Mouse (Mus musculus) kidney, embryonic 15.5 days (tissue): ENCODE measurements around the gene Obsl1. TPM values are rescaled to one million over a fixed set of nuclear protein-coding genes. Genes with fewer than 3 reads are reported as not detected.
A peak's percentile ranks its signal among the peaks of the same experiment; 100 is the strongest.

Experiments
- ATAC-seq: fragments of 200-750 bp; cut with Nextera tagmentation; replicated peaks from 2 replicates; pipeline ENCODE4 v1.8.0; 2017; ENCODE audit warnings: moderate TSS enrichment; ENCODE audit not compliant: low FRiP score
- H3K27ac ChIP-seq: fragments of 300-500 bp; sonication (generic); 2 replicates; pipeline ENCODE4 v1.5.1; 2015; ENCODE audit warnings: mild to moderate bottlenecking, inconsistent platforms
- H3K27me3 ChIP-seq: fragments of 300-500 bp; sonication (generic); 2 replicates; pipeline ENCODE4 v1.6.1; 2015; ENCODE audit warnings: inconsistent platforms
- H3K36me3 ChIP-seq: fragments of 300-500 bp; sonication (generic); 2 replicates; pipeline ENCODE4 v1.6.1; 2015; ENCODE audit warnings: inconsistent platforms
- H3K4me1 ChIP-seq: fragments of 300-500 bp; sonication (generic); 2 replicates; pipeline ENCODE4 v1.6.1; 2015; ENCODE audit warnings: inconsistent platforms
- H3K4me2 ChIP-seq: fragments of 300-500 bp; sonication (generic); 2 replicates; pipeline ENCODE4 v1.6.1; 2015; ENCODE audit warnings: moderate library complexity, mild to moderate bottlenecking, inconsistent platforms
- H3K4me3 ChIP-seq: fragments of 300-500 bp; sonication (generic); replicated peaks from 2 replicates; pipeline ENCODE4 v1.5.1; 2015; ENCODE audit warnings: mild to moderate bottlenecking, inconsistent platforms
- H3K9ac ChIP-seq: fragments of 300-500 bp; sonication (generic); 2 replicates; pipeline ENCODE4 v1.6.1; 2015; ENCODE audit warnings: mild to moderate bottlenecking, inconsistent platforms
- H3K9me3 ChIP-seq: fragments of 300-500 bp; sonication (generic); replicated peaks from 2 replicates; pipeline ENCODE4 v1.6.1; 2016; ENCODE audit warnings: inconsistent platforms
- WGBS: fragments of 180-500 bp; shearing (Covaris S2); methylation state at CpG from one replicate; pipeline ENCODE4 v1.1.7; 2015; ENCODE audit warnings: mixed read lengths; 5-methylcytosine and 5-hydroxymethylcytosine counted together
- polyA plus RNA-seq: library from polyadenylated mRNA; unstranded; fragments of >200 nt; fragmentation: Nextera tagmentation; extraction: Ambion mirVana; gene quantifications from 2 replicates; pipeline ENCODE4 v1.2.1, GENCODE M21; 2015

The Obsl1 gene
- polyA plus RNA-seq, 1 experiment from 2014 or later: 80.1 TPM

DNA sequence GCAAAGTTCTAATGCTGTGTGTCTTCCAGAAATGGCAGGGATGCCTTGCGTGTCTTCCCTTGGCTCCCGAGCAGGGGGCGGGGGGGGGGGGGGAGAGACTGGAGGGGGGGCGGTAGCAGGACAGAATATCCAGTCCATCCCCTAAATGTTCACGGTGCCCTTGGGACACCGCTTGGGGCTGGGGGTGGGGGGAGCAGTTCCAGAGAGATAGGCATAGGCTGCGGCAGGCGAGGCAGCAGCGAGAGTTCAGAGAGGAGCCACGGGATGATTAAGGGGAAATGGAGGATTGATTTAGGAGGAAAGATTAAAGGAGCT lies 48.6 kb downstream of the Obsl1 start:
- Histone ChIP-seq H3K9me3 (no peaks in the 10 kb centered on the region), H3K36me3 (no peaks in the 10 kb centered on the region), H3K4me3 (peak overlapping the region; percentile 38), H3K4me2 (peak overlapping the region; percentile 70), H3K4me1 (peaks cover 68% of the 10 kb centered on the region), H3K27ac (peak overlapping the region; percentile 95), H3K9ac (peak overlapping the region; percentile 33; the same call in 1 of the 2 replicates), H3K27me3 (peaks cover 48% of the 10 kb centered on the region)
- ATAC-seq: peak; percentile 17
- WGBS: 3% methylated on average over 9 of the region's 10 CpGs

DNA sequence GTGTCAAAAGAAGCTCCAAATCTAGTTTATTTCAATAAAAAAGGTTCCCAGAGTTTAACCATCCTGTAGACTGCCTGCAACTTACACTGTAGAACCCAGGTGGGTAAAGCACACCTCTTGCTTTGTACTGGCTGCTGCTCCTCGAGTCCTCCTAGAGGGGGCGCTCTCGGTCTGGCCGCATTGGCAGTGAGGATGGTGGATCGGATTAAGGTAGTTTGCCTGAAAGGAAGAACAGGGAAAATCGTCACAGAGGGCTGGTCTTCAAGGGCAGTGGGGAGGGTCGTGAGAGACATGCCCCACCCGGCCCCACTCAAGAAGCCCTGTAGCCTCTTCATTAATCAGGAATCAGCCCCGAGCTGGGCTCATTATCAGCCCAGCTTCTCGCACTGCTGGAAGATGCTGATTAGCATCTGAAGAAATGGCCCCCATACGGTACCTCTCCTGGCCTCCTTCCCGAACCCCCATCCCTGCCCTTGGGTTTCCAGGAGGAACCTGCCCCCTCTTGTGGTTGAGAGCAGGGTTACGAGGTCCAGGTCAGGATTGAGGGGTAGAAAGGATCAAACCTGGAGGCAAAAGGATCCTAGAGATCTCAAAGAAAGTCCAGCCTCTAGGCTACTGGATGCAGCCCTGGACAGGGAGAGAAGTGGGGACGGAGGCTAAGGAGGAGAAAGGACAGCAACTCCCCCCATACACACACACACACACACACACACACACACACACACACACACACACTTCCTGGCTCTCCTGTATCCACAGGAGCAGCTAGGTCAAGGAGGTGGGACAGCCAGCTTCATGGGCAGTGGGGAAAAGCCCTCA lies 49.3 kb downstream of the Obsl1 start:
- Histone ChIP-seq H3K36me3 (no peaks in the 10 kb centered on the region), H3K27ac (peak overlapping the region; percentile 95), H3K27me3 (peaks cover 55% of the 10 kb centered on the region), H3K4me3 (no peak overlapping the region), H3K9ac (no peak overlapping the region), H3K9me3 (no peaks in the 10 kb centered on the region), H3K4me1 (peaks cover 72% of the 10 kb centered on the region), H3K4me2 (peak overlapping the region; percentile 70)
- ATAC-seq: no peak
- whole genome bisulfite sequencing: 8% methylated on average over 14 of the region's 14 CpGs

DNA sequence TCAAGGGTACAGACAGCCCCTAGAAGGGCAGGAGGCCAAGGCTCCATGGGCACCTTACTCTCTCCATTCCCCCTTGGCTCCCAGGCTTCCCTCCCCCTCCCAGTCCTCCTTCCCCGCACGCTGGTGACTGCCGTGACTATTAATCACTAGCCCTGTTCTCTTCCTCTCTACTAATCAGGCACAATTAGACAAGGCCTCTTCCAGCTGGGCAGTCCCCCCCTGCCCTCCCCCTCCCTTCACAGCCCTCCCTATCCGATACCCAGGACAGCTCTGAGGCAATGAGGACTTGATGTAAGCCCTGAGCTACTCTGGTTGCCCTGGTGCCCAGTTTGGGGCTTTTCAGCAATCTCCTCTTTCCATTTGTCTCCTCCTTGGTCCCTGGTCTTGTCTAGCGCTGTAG lies 50.3 kb downstream of the Obsl1 start:
- no peaks in the 10 kb centered on the region for H3K9me3 ChIP-seq
- no peaks in the 10 kb centered on the region for H3K36me3 ChIP-seq
- ATAC-seq: no peak
- 18% methylated on average over 5 of the region's 5 CpGs for WGBS
- no peak overlapping the region for H3K4me2 ChIP-seq
- H3K4me3 ChIP-seq: no peak overlapping the region
- H3K4me1 ChIP-seq: peaks cover 79% of the 10 kb centered on the region
- peaks cover 65% of the 10 kb centered on the region for H3K27me3 ChIP-seq
- H3K9ac ChIP-seq: no peak overlapping the region
- H3K27ac ChIP-seq: no peak overlapping the region

DNA sequence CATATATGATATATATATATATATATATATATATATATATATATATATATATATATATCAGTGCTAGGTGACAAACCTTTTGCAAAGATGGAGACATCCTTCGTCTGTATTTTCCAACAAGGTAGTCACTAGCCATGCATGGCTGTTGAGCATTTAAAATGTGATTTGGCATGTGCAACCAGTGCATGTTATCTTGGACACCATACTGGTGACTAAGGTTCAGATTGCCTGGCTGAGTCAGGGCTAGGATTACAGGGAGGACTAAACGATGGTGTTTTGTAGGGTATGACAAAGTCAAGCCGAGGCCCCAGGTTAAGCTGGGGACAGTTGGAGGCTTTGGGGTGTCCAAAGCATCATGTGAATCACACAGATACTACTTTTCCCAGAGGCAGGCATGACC lies 50.8 kb downstream of the Obsl1 start:
- peaks cover 84% of the 10 kb centered on the region for H3K4me1 ChIP-seq
- H3K9ac ChIP-seq: no peak overlapping the region
- no peak for ATAC-seq
- no peaks in the 10 kb centered on the region for H3K36me3 ChIP-seq
- no peaks in the 10 kb centered on the region for H3K9me3 ChIP-seq
- no peak overlapping the region for H3K27ac ChIP-seq
- no peak overlapping the region for H3K4me3 ChIP-seq
- no peak overlapping the region for H3K4me2 ChIP-seq
- H3K27me3 ChIP-seq: peaks cover 71% of the 10 kb centered on the region
- WGBS: 49% methylated on average over 3 of the region's 3 CpGs

DNA sequence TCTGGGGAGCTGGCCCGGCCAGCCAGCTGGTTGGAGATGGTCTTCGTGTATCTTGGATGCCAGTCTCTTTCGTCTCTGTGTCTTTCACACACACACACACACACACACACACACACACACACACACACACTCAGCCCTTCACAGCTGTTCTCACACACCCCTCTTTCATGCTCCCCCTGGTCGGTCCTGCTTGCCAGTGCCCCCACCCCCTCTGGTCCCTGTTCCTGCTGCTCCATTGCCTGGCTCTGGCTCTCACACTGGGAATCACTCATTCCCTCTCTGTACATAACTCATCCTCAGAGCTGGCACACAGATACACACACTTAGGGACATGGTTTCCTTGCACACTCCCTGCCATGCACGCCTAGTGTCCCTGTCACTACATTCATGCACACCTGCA lies 54.4 kb downstream of the Obsl1 start:
- Histone ChIP-seq H3K9me3 (no peaks in the 10 kb centered on the region), H3K27ac (no peak overlapping the region), H3K27me3 (peaks cover 80% of the 10 kb centered on the region), H3K4me1 (peaks cover 91% of the 10 kb centered on the region), H3K4me2 (no peak overlapping the region), H3K36me3 (no peaks in the 10 kb centered on the region), H3K9ac (no peak overlapping the region), H3K4me3 (no peak overlapping the region)
- 49% methylated on average over 5 of the region's 5 CpGs for WGBS
- ATAC-seq: no peak

DNA sequence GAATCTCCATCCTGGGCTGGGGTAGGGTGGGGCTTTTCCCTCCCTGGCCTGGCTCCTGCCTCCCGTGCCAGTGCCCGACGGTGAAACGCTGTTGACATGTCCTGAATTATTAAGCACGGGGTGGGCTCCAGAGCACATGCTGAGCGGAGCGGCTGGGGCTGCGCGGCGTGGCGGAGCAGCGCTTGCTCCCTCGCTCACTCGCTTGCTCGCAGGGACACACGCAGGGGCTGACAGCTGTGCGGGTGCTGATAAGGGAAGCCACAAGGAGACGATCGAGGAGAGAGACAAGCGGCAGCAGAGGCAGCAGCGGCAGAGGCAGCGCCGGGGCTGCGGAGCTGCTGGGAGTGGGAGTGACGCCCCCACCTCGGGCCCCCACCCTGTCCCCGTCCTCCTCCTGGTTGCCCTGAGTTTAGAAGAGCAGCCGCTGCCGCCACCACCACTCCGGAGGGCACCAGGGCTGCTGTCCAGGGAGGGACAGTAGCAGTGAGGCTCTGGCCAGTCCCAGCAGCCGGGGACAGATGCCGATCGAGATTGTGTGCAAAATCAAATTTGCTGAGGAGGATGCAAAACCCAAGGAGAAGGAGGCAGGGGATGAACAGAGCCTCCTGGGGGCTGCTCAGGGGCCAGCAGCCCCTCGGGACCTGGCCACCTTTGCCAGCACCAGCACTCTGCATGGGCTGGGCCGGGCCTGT lies 55.8 kb downstream of the Obsl1 start, which contains the start of gene Asic4:
Gene Asic4 (plus strand): TSS at position 123 of the 692 bp plus-strand sequence.
- ATAC-seq: no peak
- WGBS: under 1% methylated on average over 34 of the region's 35 CpGs
- H3K36me3 ChIP-seq: no peaks in the 10 kb centered on the region
- peak within 1 kb of the TSS; percentile 62 for H3K4me2 ChIP-seq
- H3K27me3 ChIP-seq: peaks cover 75% of the 10 kb centered on the region
- peak within 1 kb of the TSS; percentile 23 for H3K4me3 ChIP-seq
- H3K9me3 ChIP-seq: no peaks in the 10 kb centered on the region
- no peak within 1 kb of the TSS; the same call in 1 of the 2 replicates for H3K27ac ChIP-seq
- H3K4me1 ChIP-seq: peaks cover 91% of the 10 kb centered on the region
- peak within 1 kb of the TSS; percentile 34; the same call in 1 of the 2 replicates for H3K9ac ChIP-seq

DNA sequence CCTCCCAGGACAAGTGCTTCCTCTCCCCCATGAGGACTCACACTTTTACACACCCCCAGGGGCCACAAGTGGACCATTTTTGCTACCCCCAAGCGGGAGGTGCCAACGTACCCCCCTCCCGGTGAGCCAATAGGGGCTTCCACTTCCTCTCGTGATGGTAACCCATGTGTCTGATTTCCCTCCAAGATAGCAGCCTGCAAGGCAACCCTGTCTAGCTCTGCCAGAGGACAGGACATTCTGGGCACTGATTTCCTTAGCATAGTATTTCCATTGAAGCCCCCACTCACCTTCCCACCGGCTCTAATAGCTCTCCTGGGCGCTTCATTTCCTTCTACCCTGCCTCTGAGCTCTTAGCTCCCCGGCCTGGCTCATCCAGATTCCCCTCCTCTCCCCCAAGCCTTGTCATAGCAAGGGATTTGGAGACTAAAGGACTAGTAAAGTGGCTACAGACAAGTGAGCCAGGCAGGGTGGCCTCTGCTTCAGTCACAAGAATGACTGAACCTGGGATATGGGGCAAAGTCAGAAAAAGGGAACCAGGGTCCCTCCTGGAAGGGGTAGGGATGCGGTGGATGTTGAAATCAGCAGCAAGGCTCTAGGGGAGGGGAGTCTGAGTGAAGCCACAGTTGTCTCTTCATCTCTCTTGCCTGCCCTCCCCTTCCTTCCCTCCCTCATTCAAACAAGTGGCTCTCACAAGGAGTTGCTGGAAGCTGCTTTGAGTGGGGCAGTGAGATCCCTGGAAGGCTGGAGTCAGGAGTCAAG lies 56.7 kb downstream of the Obsl1 start:
- Histone ChIP-seq H3K4me3 (peak overlapping the region; percentile 23), H3K9ac (no peak overlapping the region), H3K4me1 (peaks cover 94% of the 10 kb centered on the region), H3K27me3 (peaks cover 76% of the 10 kb centered on the region), H3K36me3 (no peaks in the 10 kb centered on the region), H3K4me2 (peak overlapping the region; percentile 62), H3K27ac (no peak overlapping the region), H3K9me3 (no peaks in the 10 kb centered on the region)
- no peak for ATAC-seq
- WGBS: 14% methylated on average over 8 of the region's 8 CpGs

DNA sequence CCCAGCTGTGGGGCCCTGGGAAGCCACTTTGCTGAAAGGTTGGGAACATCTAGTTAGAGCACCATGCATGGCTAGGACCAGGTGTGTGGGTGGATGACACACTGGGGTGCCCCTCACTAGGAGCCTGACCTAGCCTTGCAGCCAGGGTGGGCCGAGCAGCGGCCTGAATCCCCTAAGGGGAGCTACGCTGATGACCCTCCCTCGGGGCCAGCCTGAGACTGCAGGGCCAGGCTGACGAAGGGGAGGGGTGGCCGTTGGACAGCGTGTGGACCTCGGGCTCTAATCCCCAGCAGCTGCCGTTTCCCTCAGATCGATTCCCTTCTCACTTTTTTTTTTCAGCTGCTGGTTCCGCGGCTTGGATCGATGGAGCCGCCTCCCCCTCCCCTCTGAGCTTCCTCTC lies 57.3 kb downstream of the Obsl1 start:
- H3K36me3 ChIP-seq: no peaks in the 10 kb centered on the region
- peaks cover 81% of the 10 kb centered on the region for H3K27me3 ChIP-seq
- no peak overlapping the region for H3K9ac ChIP-seq
- peaks cover 94% of the 10 kb centered on the region for H3K4me1 ChIP-seq
- H3K4me3 ChIP-seq: no peak overlapping the region
- ATAC-seq: no peak
- H3K4me2 ChIP-seq: peak overlapping the region; percentile 23; the same call in 1 of the 2 replicates
- no peaks in the 10 kb centered on the region for H3K9me3 ChIP-seq
- peak overlapping the region; percentile 32; the same call in 1 of the 2 replicates for H3K27ac ChIP-seq
- WGBS: 8% methylated on average over 14 of the region's 14 CpGs

DNA sequence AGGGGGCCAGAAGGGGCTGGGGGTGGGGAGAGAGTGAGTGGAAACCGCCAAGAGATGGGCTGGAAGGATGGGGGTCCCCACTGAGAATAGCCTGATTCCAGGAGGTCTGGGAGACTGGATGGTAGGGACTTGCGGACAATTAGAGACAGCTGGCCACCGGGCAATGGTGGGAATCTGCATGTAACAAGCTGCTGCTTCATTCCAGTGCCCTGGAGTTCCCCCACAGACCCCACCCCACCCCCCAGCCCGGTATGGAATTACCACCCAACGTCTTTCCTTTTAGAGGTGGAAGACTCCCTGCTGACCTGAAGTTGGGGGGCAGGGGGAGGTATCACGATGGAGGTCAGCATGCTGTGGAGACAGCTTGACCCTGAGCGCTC lies 58.2 kb downstream of the Obsl1 start:
- no peak for ATAC-seq
- 2% methylated on average over 7 of the region's 7 CpGs for WGBS
- Histone ChIP-seq H3K4me1 (peaks cover 94% of the 10 kb centered on the region), H3K36me3 (peaks cover 2% of the 10 kb centered on the region; the same call in 1 of the 2 replicates), H3K4me3 (0 out of 2 replicates have a peak overlapping the region, but pooled peaks have one; percentile 20), H3K9ac (no peak overlapping the region), H3K27me3 (peaks cover 75% of the 10 kb centered on the region), H3K9me3 (no peaks in the 10 kb centered on the region), H3K4me2 (peak overlapping the region; percentile 54), H3K27ac (peak overlapping the region; percentile 82)

DNA sequence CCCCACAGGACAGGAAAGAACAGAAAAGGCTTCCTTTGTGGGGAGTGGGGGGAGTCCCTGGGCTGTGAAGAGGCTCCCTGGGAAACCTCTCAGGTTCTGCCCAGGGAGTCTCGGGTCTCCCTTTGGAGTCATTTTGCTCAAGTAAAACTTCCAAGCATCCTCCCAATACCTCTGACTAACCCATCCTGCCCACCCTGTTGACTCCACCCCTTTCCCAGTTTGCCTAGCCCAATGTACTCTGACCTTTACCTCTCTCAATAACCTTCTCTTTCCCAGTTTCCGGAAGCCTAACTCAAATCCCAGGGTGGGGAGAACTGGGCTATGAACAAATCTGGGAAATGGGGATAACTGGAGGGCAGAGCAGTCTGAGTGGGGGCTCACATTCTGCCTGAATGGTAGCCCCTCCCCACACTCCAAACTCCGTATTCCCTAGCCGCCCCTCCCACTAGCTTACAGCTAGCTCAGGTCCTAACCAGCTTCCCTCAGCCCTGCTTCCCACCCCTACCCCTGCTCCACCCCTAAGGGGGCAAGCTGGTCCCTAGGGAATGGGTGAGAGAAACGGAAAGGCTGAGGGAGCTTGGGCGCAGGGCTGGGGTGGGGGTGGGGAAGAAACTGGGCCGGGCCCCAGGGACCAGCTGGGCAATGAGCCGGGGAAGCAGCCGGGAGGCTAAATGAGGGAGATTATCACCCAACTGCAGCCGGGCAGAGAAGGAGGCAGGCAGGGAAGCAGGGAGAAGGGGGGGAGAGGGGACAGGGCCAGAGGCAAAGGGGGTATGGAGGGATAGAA lies 58.8 kb downstream of the Obsl1 start:
- 3% methylated on average over 10 of the region's 10 CpGs for WGBS
- no peaks in the 10 kb centered on the region for H3K9me3 ChIP-seq
- H3K9ac ChIP-seq: no peak overlapping the region
- peaks cover 70% of the 10 kb centered on the region for H3K27me3 ChIP-seq
- peak overlapping the region; percentile 54 for H3K4me2 ChIP-seq
- peaks cover 8% of the 10 kb centered on the region for H3K36me3 ChIP-seq
- ATAC-seq: peak; percentile 3; the same call in 1 of the 2 replicates
- peaks cover 95% of the 10 kb centered on the region for H3K4me1 ChIP-seq
- peak overlapping the region; percentile 20; the same call in 1 of the 2 replicates for H3K4me3 ChIP-seq
- H3K27ac ChIP-seq: peak overlapping the region; percentile 82

DNA sequence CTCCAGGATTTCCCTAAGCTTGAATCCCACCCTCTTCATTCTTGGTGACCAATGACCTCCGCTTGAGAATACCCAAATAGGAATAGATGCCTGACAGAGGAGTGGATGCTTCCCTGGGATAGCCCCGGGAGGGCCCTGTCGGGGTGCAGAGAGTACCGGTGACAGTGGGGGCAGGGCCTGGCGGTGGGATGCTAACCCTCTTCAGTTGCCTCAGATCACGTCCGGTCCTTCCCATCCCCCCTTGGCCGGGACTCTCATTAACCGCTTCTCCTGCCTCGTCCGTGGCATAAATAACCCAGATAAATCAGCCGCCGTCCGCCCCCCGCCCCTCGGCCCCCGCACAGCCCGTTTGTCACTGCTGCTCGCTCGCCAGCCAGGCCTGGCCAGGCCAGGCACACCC lies 59.6 kb downstream of the Obsl1 start:
- ATAC-seq: peak; percentile 30; the same call in 1 of the 2 replicates
- H3K27me3 ChIP-seq: peaks cover 62% of the 10 kb centered on the region
- H3K9ac ChIP-seq: no peak overlapping the region

More for the DNA sequence above, 59.6 kb downstream of the Obsl1 start:
- peak overlapping the region; percentile 82 for H3K27ac ChIP-seq
- H3K4me3 ChIP-seq: peak overlapping the region; percentile 20; the same call in 1 of the 2 replicates
- H3K4me2 ChIP-seq: peak overlapping the region; percentile 54
- 2% methylated on average over 20 of the region's 20 CpGs for WGBS
- H3K9me3 ChIP-seq: no peaks in the 10 kb centered on the region
- H3K4me1 ChIP-seq: peaks cover 100% of the 10 kb centered on the region
- peaks cover 16% of the 10 kb centered on the region for H3K36me3 ChIP-seq
